Mouse (Mus musculus) liver, postnatal 0 days (tissue): Measurements from ENCODE around the gene Borcs5.

Source experiments
- CTCF ChIP-seq: sonication (generic); IDR thresholded peaks from 2 replicates; pipeline ENCODE4 v1.5.1; 2016; ENCODE audit warnings: antibody characterized with exemption, low read depth
- EP300 ChIP-seq: IDR thresholded peaks from 2 replicates; pipeline ENCODE4 v1.6.1; 2016; ENCODE audit warnings: antibody characterized with exemption, low read depth, mild to moderate bottlenecking

- TF ChIP-seq CTCF (no peak), EP300 (no peak)
Observed at GRCm38 (mm10) chr6:134756058-134756457, 116.7 kb downstream of the Borcs5 start.
